Mouse (Mus musculus): ENCODE results near the gene Ess2.

DNA sequence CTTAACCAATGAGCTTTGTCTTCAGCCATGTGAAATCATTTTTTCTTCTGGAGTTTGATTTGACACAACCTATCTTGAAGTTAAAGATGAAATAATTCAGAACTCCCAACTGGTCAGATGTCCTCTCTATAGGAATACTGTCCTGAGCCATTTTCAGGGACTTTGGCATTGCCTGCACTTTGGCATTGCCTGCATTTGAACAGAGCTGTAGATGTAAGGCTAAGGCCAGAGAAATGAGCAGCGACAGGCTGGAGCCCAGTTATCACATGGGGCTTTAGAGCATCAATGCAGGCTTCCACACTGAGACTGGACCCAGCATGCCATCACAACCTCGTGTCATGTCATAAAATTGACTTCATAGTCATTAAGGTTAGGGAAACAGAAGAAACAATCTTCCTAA is 57.9 kb downstream of the Ess2 start:
- no peak for TF ChIP-seq GATA1 (IDR thresholded peaks at IDR 0.05; ENCODE audit: borderline replicate concordance, low read length)
- no peak for TF ChIP-seq CTCF (IDR thresholded peaks at IDR 0.05; ENCODE audit: low read depth, low read length)
- TF ChIP-seq POLR2AphosphoS5 (IDR thresholded peaks at IDR 0.05; ENCODE audit: insufficient replicate concordance, low read depth, low read length) = no peak
- no peak for TF ChIP-seq TAL1 (conservative IDR thresholded peaks at IDR 0.05; ENCODE audit: low read depth, low read length)
